Comparison of ENCODE assay signal across 11 mouse cellular contexts in genomic region chr15:11742346-11742729, GRCm38 (mm10).
A peak's percentile ranks its signal among the peaks of the same experiment; 100 is the strongest.
DNase-seq lines count a peak whose midpoint lies in the region; ATAC-seq lines count a peak whose summit lies in the region.
"Had no signal": no experiment of that assay in that cellular context is flagged by ENCODE, and none has a peak within 500 bp of the region (broad histone marks: within the 10 kb centered on the region; RNA-seq: fewer than 3 reads in every experiment).

No protein-coding gene starts in this region.

- H3K9ac ChIP-seq in kidney, embryonic 14.5 days (ENCODE audit: low read depth, low read length) = no peak overlapping the region
- H3K9ac ChIP-seq in forebrain, embryonic 11.5 days (ENCODE audit: low read length) = no peak overlapping the region
- no peak overlapping the region; the same call in 1 of the 2 replicates for H3K9ac ChIP-seq in hindbrain, embryonic 16.5 days (ENCODE audit: low read depth, low read length)
- no peak overlapping the region for H3K9ac ChIP-seq in midbrain, embryonic 15.5 days

- DNase-seq in kidney, adult 8-10 months = no peak
- DNase-seq in forebrain, embryonic 11.5 days (ENCODE audit: low spot score) = no peak
- DNase-seq in c-Kit-positive CD71-positive TER-119-positive erythroid progenitor cells, embryonic 14.5 days (ENCODE audit: low spot score) = no peak
- no peak for DNase-seq in thymus, postnatal 14 days
- no peak for DNase-seq in right cerebral cortex, adult 18-20 months
- DNase-seq: cerebellum, adult 18-20 months had no signal

- no peak overlapping the region for H3K4me3 ChIP-seq in kidney, embryonic 14.5 days (ENCODE audit: low read length)
- peak overlapping the region; percentile 1; the same call in 1 of the 2 replicates for H3K4me3 ChIP-seq in forebrain, embryonic 11.5 days (ENCODE audit: low read depth, low read length)
- H3K4me3 ChIP-seq in hindbrain, embryonic 16.5 days (ENCODE audit: low read length) = no peak overlapping the region
- no peak overlapping the region for H3K4me3 ChIP-seq in midbrain, embryonic 15.5 days

- no peaks in the 10 kb centered on the region for H3K27me3 ChIP-seq in kidney, embryonic 14.5 days (ENCODE audit: control insufficient read depth, insufficient read depth, low read length)
- H3K27me3 ChIP-seq in forebrain, embryonic 11.5 days (ENCODE audit: control insufficient read depth, insufficient read depth, low read length) = no peaks in the 10 kb centered on the region
- H3K27me3 ChIP-seq in hindbrain, embryonic 16.5 days (replicated peaks; ENCODE audit: control insufficient read depth, insufficient read depth, low read length) = no peaks in the 10 kb centered on the region
- no peaks in the 10 kb centered on the region for H3K27me3 ChIP-seq in midbrain, embryonic 15.5 days (replicated peaks)

- no peaks in the 10 kb centered on the region for H3K9me3 ChIP-seq in kidney, embryonic 14.5 days (ENCODE audit: control insufficient read depth, low read length)
- H3K9me3 ChIP-seq in forebrain, embryonic 11.5 days (ENCODE audit: control insufficient read depth, low read length) = no peaks in the 10 kb centered on the region
- H3K9me3 ChIP-seq in hindbrain, embryonic 16.5 days (ENCODE audit: control insufficient read depth, low read length) = no peaks in the 10 kb centered on the region
- no peaks in the 10 kb centered on the region for H3K9me3 ChIP-seq in midbrain, embryonic 15.5 days

- WGBS in kidney, embryonic 14.5 days = 20% methylated on average over 6 of the region's 6 CpGs
- 11% methylated on average over 6 of the region's 6 CpGs for WGBS in forebrain, embryonic 11.5 days
- 17% methylated on average over 6 of the region's 6 CpGs for WGBS in hindbrain, embryonic 16.5 days
- WGBS in midbrain, embryonic 15.5 days = 15% methylated on average over 6 of the region's 6 CpGs

- peaks cover 6% of the 10 kb centered on the region for H3K4me1 ChIP-seq in kidney, embryonic 14.5 days (ENCODE audit: control insufficient read depth, insufficient read depth, low read length)
- peaks cover 4% of the 10 kb centered on the region; the same call in 1 of the 2 replicates for H3K4me1 ChIP-seq in forebrain, embryonic 11.5 days (replicated peaks; ENCODE audit: control insufficient read depth, insufficient read depth, low read length)
- H3K4me1 ChIP-seq in hindbrain, embryonic 16.5 days (ENCODE audit: control insufficient read depth, insufficient read depth, low read depth, low read length) = peaks cover 4% of the 10 kb centered on the region
- peaks cover 10% of the 10 kb centered on the region for H3K4me1 ChIP-seq in midbrain, embryonic 15.5 days

- no peaks in the 10 kb centered on the region for H3K36me3 ChIP-seq in kidney, embryonic 14.5 days (ENCODE audit: control insufficient read depth, insufficient read depth, low read length)
- no peaks in the 10 kb centered on the region for H3K36me3 ChIP-seq in forebrain, embryonic 11.5 days (ENCODE audit: control insufficient read depth, insufficient read depth, low read length)
- no peaks in the 10 kb centered on the region for H3K36me3 ChIP-seq in hindbrain, embryonic 16.5 days (ENCODE audit: control insufficient read depth, insufficient read depth, low read length)
- no peaks in the 10 kb centered on the region for H3K36me3 ChIP-seq in midbrain, embryonic 15.5 days (replicated peaks)

- ATAC-seq in kidney, embryonic 14.5 days (ENCODE audit: low FRiP score, low TSS enrichment) = no peak
- no peak; the same call in 1 of the 2 replicates for ATAC-seq in forebrain, embryonic 11.5 days (replicated peaks; ENCODE audit: low FRiP score)
- ATAC-seq in hindbrain, embryonic 16.5 days = peak; percentile 27; the same call in 1 of the 2 replicates
- ATAC-seq in midbrain, embryonic 15.5 days (replicated peaks) = no peak; the same call in 1 of the 2 replicates
- ATAC-seq: CD4-positive, CD25-positive, alpha-beta regulatory T cell, adult 4 months had no signal

- H3K27ac ChIP-seq in kidney, embryonic 14.5 days (ENCODE audit: low read depth, low read length) = 0 out of 2 replicates have a peak overlapping the region, but pooled peaks have one; percentile 20
- H3K27ac ChIP-seq in forebrain, embryonic 11.5 days (ENCODE audit: low read depth, low read length) = no peak overlapping the region
- H3K27ac ChIP-seq in hindbrain, embryonic 16.5 days (ENCODE audit: low read depth, low read length) = no peak overlapping the region
- no peak overlapping the region for H3K27ac ChIP-seq in midbrain, embryonic 15.5 days
- H3K27ac ChIP-seq: macrophage had no signal

- H3K4me2 ChIP-seq in kidney, embryonic 14.5 days (replicated peaks; ENCODE audit: low read depth, low read length) = peak overlapping the region; percentile 19; the same call in 1 of the 2 replicates
- H3K4me2 ChIP-seq in forebrain, embryonic 11.5 days (ENCODE audit: low read depth, low read length, severe bottlenecking) = peak overlapping the region; percentile 36
- no peak overlapping the region; the same call in 1 of the 2 replicates for H3K4me2 ChIP-seq in hindbrain, embryonic 16.5 days (ENCODE audit: low read length)
- H3K4me2 ChIP-seq in midbrain, embryonic 15.5 days = peak overlapping the region; percentile 39
